Mouse (Mus musculus): ENCODE data around the gene Trhr2.

Trhr2 gene

DNA sequence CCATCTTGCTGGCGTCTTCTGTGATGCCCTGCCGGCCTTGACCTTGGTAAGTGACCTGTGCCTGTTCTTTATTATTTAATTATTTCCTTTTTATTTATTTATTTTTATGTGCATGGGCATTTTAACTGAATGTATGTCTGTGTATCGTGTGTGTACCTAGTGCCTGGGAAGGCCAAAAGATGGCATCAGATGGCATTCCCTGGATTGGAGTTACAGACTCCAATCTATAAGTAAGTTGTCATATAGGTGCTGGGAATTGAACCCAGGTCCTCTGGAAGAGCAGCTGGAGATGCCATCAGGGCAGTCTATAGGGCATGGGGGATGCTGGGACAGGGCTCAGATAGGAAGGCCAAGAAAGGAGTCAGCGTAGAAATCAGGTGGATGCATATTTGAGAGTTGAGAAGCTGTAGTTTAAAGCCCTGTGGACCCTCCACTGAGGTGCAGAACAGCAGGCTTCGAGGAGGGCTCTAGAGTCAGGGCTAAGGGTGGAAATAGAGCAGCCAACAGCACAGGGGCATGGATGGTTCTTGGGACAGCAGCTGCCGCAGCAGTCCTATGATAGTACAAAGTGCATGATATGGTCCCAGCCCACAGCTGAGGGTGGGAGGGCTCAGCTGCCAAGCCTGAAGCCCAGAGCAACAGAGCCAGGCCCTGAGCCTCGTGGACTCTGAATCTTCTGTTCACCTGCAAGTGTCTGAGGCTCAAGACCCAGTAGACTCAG, at the start of gene Trhr2:
Gene Trhr2, minus strand, starts transcription at position 51 of the 721 bp plus-strand sequence.
- no peak for DNase-seq

DNA sequence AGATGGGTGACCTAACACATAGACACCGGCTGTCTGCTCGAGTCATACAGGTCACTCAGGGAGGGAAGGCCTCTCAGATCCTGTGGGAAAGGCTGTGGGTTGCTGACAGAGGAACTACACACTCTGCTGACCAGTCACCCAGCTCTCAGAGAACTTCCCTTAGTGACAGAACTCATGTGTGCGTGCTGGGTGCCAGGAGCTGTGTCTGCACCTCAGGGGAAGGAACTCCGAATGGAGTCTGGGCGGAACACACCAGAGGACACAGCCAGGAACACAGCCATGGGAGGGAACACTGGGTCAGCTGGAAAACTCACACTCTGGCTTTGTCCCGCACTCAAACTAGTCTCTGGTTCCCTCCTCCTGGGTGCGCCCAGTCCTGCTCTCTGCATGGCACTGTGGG, 47.1 kb upstream of the Trhr2 start:
- no peak for DNase-seq

- DNase-seq = no peak
Measured at GRCm38 (mm10) chr8:122405146-122405805, 44.7 kb upstream of the Trhr2 start.

DNA sequence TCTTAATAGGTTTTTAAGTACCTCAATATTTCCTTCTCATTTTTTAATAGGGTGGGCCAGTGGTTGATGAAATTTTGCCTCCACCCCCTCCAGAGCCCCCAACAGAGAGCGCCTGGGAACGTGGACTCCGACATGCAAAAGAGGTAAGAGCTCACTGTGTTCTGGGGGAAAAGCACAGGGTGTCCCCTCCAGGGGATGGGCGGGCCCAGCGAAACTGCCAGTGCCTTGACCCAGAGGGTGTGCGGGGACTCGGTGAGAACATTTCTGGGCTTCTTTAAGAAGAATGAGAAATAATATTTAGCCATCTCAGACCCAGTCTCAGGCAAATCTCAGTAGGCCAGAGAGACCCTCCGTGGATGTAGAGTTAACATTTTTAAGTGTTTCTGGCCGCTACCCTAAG, 37.6 kb upstream of the Trhr2 start:
- no peak for DNase-seq

GRCm38 (mm10) chr8:122395291-122395690, 34.7 kb upstream of the Trhr2 start:
- DNase-seq = no peak

- no peak for DNase-seq
Measured at GRCm38 (mm10) chr8:122393717-122394116, 33.2 kb upstream of the Trhr2 start.

DNA sequence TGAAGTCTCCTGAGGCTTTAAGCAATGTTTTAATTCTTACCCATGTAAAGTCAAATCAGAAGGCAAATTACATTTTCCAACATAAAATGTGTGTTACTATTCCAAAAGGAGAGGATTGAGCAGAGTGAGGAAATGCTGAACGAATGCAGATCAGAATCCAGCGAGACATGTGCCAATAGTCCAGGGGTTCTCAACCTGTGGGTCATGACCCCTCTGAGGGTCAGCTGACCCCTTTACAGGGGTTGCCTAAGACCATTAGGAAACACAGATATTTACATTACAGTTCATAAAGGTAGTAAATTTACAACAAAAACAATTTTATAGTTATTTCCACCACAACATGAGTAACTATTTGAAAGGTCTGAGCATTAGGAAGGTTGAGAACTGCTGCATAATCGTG, 30.2 kb upstream of the Trhr2 start:
- DNase-seq = no peak

- DNase-seq = no peak
Measured at GRCm38 (mm10) chr8:122389357-122389756, 28.8 kb upstream of the Trhr2 start.

DNA sequence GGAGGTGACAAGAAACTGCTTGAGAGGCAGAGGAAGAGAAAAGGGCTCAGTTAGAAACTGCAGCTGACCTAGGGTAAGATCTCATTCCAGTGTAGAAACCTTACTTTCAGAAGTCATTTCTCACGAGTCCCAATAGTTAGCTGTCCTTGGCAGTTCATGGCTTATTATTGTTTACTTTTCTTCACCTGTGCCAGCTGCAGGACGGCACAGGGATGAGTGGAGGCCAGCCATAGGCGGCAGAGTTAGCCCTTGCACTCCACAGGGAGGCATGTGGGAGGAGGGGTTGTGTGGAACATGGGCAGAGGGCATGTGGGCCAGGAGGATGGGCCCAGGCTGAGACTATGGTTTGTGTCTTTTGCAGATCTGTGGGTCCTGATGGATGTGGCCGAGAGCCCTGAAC, 22.5 kb upstream of the Trhr2 start:
- DNase-seq = no peak

- peak; percentile 99 for DNase-seq
Measured at GRCm38 (mm10) chr8:122376365-122377231, 16.1 kb upstream of the Trhr2 start, which contains the start of gene Zc3h18. TSS of gene Zc3h18 (plus strand) at chr8:122376609.

DNA sequence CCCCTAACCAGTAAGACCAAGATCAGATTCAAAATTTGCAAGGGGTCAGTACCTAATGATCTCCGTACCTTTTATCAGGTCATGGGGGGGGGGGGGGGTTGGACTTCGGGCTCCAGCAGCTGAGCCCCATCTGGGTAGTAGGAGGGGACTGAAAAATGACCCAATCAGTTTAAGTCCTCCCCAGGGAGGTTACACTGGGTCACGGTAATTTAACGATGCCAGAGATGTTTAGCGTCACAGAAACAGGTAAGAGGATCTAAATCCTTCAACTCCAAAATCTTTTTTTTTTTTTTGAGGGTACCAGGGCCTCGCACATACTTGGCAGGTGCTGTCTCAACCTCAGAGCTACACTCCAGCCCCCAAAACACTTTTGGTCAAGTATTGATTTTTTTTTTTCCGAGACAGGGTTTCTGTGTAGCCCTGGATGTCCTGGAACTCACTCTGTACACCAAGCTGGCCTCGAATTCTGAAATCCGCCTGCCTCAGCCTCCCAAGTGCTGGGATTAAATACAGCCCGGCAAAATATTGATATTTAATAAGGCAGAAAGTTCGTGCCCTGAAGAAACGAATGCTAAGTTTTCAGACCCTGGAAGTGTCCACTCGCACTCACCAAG, 15.3 kb upstream of the Trhr2 start:
- DNase-seq = no peak

- no peak for DNase-seq
Measured at GRCm38 (mm10) chr8:122375320-122375719, 14.8 kb upstream of the Trhr2 start.

DNA sequence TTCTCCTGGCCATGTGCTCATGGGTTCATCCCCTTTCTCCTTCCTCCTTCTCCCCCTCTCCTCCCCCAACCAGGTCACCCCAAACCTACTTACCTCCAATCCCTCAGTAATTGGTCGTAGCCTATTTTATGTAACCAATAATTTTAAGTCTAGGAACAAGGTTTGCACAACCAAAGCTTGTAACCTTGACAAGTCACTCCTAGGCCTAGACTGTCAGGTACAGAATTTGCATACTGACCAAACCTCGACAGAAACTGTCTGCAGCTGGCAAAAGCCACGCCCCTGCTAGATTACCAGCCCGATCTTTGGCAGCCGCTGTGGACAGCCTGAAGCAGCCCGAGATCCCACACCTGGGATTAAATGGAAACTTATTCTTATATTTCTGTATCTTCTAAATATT, 11.2 kb upstream of the Trhr2 start:
- DNase-seq = no peak

DNA sequence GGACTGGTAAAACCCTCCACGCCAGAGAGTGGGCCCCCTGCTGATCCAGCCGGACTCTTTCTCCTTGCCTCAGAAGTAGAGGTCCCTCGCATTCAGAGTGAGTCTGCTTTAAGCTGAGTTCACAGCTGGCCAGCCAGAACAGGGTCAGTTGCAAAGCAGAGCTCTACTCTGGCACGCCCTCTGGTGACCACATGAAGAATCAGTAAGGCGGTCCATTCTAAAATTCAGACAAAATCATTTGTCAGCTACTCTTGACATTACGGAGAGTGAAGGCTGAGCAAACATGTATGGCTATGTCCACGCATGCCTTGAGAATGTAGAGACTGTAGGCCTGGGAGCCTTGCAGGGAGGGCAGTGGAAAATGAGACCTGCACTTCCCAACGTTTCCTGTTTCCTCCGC, 9.1 kb upstream of the Trhr2 start:
- peak; percentile 84 for DNase-seq

DNA sequence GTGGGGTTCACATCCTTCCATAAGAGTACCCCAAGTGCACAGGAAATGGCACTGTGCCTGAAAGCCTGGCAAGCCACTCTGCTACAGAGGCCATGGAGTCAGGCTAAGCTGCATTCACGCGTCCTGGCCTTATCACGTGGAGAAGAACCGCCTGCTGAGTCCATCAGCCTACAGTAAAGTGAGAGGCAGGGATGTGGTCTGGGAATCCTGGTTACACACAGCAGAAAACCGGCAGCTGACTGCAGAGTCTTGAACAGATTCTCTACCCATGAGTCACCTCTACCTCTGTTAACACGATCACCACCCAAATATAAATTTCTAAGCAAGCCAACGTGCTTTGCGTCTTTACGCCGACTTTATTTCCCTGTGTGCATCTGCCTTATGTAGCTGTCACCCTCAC, 7.9 kb upstream of the Trhr2 start:
- DNase-seq = no peak

DNA sequence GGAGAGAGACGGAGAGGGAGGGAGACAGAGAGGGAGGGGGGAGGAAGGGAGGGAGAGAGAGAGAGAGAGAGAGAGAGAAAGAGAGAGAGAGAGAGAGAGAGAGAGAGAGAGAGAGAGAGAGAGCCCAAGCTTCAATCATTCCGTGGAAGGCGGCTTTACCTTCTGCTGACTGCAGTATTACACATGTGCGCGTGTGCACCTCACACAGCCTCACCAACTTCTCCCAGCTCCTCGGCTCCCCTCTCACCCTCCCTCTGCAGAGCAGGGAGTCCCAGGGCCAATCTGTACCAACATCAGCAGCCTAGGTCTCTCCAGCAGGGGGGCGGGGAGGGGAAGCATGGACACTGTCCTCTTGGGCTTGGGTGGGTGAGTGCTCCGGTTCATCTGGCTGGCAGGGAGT, 2.4 kb upstream of the Trhr2 start:
- no peak for DNase-seq

GRCm38 (mm10) chr8:122362271-122362670, 1.7 kb upstream of the Trhr2 start:
- DNase-seq = no peak

- no peak for DNase-seq
Measured at GRCm38 (mm10) chr8:122359111-122359775, 1.3 kb downstream of the Trhr2 start.

DNA sequence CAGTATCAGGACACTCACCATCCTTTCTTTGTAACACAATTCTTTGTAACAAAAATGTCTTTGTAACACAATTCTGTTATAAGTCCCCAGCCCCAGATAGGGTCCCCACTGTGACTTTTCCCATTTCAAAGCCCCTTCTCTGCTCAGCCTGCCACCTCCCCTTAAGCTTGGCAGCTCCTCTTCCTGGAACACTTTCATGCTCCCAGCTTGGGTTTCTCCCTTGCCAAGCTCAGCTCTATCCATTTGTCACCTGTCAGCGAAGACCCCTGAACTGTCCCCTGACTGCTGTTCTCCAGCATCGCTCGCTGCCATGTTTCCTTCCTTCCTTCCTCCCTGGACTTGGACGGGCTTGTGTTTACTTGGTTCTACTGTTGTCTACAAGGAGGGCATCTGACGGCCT, 2.9 kb downstream of the Trhr2 start:
- DNase-seq = no peak

DNA sequence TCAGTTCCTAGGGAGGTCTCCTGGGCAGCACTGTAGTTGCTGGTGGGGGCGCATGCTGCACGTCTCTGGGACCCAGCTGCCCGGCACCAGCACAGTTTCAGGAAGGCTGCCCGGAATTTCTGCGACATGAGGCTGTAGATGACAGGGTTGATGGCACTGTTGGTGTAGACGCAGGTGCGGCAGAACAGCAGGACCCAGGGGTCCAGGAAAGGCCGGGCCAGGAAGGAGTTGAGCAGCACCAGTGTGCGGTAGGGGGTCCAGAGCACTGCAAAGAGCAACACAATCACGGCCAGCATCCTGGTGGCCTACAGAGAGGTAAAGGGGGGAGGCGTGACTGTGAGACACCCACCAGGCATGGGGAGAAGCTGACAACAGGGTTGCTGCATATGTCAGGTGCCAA, 3.3 kb downstream of the Trhr2 start:
- no peak for DNase-seq

- DNase-seq = peak; percentile 45
Measured at GRCm38 (mm10) chr8:122355642-122356606, 4.6 kb downstream of the Trhr2 start.

All from lung, postnatal 36 days (tissue).